ENCODE assay signal across 14 mouse cellular contexts in the genomic region with DNA sequence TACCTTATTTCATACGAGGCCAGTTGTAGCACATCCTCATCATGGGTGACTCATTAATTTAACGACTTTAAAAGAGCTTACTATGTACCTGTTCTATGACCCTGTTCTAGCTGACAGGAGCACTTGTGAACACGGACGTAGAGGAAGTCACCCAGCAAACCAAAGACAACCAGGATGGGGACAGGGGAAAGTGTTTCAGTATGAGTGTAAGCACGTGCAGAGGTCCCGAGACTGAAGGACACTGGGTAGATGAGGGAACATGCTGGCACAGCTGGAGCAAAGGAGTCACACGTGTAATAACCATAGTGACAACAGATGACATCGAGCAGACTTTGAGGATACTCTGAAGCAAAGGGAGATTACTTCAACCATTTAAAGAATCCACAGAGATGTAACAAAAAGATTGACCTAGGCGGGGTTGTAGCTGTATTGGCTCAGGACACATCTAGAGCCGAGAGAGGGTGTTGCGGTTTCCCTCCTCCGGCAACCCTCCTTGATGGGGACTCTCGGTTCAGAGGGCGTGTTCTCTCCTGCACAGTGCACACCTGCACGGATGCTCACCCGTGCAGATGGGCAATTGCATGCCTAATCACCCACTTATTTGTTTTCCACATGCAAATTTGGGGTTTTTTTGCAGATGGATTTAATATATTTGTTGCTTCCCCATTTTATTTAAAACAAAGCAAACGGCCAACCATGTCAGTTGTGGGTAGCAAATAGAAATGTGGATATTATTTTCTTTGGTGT.
"Had no signal": no experiment of that assay in that cellular context is flagged by ENCODE, and none has a peak within 500 bp of the region (broad histone marks: within the 10 kb centered on the region; RNA-seq: fewer than 3 reads in every experiment).

No protein-coding gene starts in this region.

- H3K4me3 ChIP-seq: layer of hippocampus, adult 2 months; limb, embryonic 12.5 days; liver, embryonic 13.5 days; myocyte; neural tube, embryonic 15.5 days had no signal

- H3K9me3 ChIP-seq: limb, embryonic 12.5 days; liver, embryonic 13.5 days; neural tube, embryonic 15.5 days had no signal

- H3K9ac ChIP-seq: limb, embryonic 12.5 days; liver, embryonic 13.5 days; liver, postnatal 0 days; neural tube, embryonic 15.5 days had no signal

- H3K4me2 ChIP-seq: limb, embryonic 12.5 days; liver, embryonic 13.5 days; neural tube, embryonic 15.5 days had no signal

- H3K36me3 ChIP-seq: liver, embryonic 13.5 days; neural tube, embryonic 15.5 days had no signal

- ATAC-seq: liver, postnatal 0 days had no signal

- H3K4me1 ChIP-seq: limb, embryonic 12.5 days; liver, embryonic 13.5 days; neural tube, embryonic 15.5 days had no signal

- H3K27me3 ChIP-seq: limb, embryonic 12.5 days; liver, embryonic 13.5 days; neural tube, embryonic 15.5 days had no signal

- H3K27ac ChIP-seq: layer of hippocampus, adult 2 months; limb, embryonic 12.5 days; liver, embryonic 13.5 days; neural tube, embryonic 15.5 days had no signal

- DNase-seq: kidney, adult 2 months; kidney, postnatal 25 days; liver; liver, embryonic 13.5 days; liver, postnatal 0 days; lung, postnatal 36 days; midbrain, embryonic 14.5 days; right cerebral cortex, postnatal 4 days; thymus, adult 18-20 months; thymus, postnatal 14 days had no signal
